Mouse (Mus musculus): Measurements from ENCODE around the gene Zg16.

DNA sequence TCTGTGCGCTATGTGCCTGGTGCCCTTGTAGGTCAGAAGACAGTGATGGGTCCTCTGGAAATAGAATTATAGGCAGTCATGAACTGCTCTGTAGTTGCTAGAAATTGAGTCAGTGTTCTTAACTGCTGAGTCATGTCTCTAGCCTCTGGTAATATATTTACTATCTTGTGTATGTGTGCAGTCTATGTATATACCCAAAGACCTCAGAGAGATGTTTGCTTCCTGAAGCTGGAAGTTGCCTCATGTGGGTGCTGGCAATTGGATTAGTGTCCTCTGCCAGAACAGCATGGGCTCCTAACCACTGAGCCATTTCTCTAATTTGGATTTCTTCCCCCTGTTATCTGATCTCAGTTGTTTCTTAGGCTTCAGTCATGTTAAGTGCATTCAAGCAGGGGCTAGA is 57.0 kb downstream of the Zg16 start:
- TF ChIP-seq CTCF (IDR thresholded peaks at IDR 0.05; ENCODE audit: low read depth) (no peak), EP300 (IDR thresholded peaks at IDR 0.05; ENCODE audit: low read depth) (no peak)

Data from heart, postnatal 0 days (tissue).